Mouse (Mus musculus) brain, embryonic 14.5 days (tissue): ENCODE results near the gene Gstk1.

Source experiments
- CTCF ChIP-seq: fragments of 200-500 bp; IDR thresholded peaks from 2 replicates; pipeline ENCODE4 v1.5.1; 2012; ENCODE audit warnings: inconsistent platforms, mild to moderate bottlenecking, moderate library complexity, borderline replicate concordance; ENCODE audit not compliant: insufficient read depth, insufficient read length; ENCODE audit errors: extremely low read depth
- POLR2A ChIP-seq: fragments of 200-500 bp; IDR thresholded peaks from 2 replicates; pipeline ENCODE4 v1.6.1; 2012; ENCODE audit warnings: mild to moderate bottlenecking, inconsistent platforms, borderline replicate concordance; ENCODE audit not compliant: poor library complexity, insufficient read depth, insufficient read length, severe bottlenecking; ENCODE audit errors: extremely low read depth

DNA sequence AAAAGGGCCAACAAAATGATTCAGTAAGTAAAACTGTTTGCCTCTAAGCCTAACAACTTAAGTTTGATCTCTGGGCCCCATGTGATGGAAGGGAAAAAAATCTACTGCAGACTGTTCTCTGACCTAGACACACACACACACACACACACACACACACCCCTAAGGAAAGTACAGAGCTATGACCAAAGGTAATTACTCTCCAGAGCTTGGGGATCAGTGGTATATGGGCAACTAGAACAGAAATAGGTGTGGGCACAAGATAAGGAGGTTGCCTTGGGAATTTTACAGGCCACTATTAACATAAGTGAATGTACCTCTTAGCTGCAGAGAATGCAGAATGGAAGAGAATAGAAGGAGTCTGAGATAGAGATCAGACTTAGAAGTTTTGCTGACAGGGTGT is 41.8 kb downstream of the Gstk1 start:
- TF ChIP-seq CTCF (no peak), POLR2A (no peak)
